Mouse (Mus musculus): Measurements from ENCODE around the gene Tmem203.

DNA sequence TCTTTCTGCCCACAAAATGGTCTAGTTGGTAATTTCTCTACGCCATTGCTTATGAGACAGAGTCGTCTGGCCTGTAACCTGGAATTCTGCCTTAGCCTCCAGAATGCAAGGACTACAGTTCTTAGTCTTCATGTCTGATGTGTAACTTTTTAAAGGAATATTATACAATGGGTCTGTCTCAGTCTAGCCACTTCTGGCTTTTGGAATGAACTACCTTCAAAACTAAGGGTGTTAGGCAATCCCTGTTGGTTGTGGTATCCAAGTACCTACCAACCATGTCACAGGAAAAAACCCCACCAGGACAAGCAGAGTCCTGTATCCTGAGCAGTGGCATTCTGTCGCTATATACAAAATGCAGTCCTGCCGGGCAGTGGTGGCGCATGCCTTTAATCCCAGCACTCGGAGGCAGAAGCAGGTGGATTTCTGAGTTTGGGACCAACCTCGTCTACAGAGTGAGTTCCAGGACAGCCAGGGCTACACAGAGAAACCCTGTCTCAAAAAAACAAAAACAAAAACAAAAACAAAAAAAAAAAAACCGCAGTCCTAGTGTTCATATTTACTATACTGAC lies 29.3 kb upstream of the Tmem203 start:
- TF ChIP-seq CTCF (IDR thresholded peaks at IDR 0.05; ENCODE audit: low read depth, low read length) (no peak), POLR2A (IDR thresholded peaks at IDR 0.05; ENCODE audit: extremely low read depth, insufficient read depth, low read length) (no peak)
